Mouse (Mus musculus) limb, embryonic 12.5 days (tissue): ENCODE data around the gene Smad3. TPM values are rescaled to one million over a fixed set of nuclear protein-coding genes. Genes with fewer than 3 reads are reported as not detected.

Experiments used
- ATAC-seq: fragments of 200-750 bp; cut with Nextera tagmentation; 2 replicates; pipeline ENCODE4 v1.8.0; 2017; ENCODE audit warnings: low read depth, moderate TSS enrichment; ENCODE audit not compliant: insufficient number of reproducible peaks, insufficient read depth, low FRiP score, low TSS enrichment
- H3K27ac ChIP-seq: fragments of 300-500 bp; sonication (generic); 2 replicates; pipeline ENCODE4 v1.5.1; 2016; ENCODE audit warnings: mild to moderate bottlenecking, moderate library complexity
- H3K27me3 ChIP-seq: fragments of 300-500 bp; sonication (generic); 2 replicates; pipeline ENCODE4 v1.6.1; 2016; ENCODE audit warnings: mild to moderate bottlenecking, moderate library complexity
- H3K36me3 ChIP-seq: fragments of 300-500 bp; sonication (generic); 2 replicates; pipeline ENCODE4 v1.6.1; 2016; ENCODE audit warnings: mild to moderate bottlenecking, moderate library complexity
- H3K4me1 ChIP-seq: fragments of 300-500 bp; sonication (generic); replicated peaks from 2 replicates; pipeline ENCODE4 v1.6.1; 2016
- H3K4me2 ChIP-seq: fragments of 300-500 bp; sonication (generic); 2 replicates; pipeline ENCODE4 v1.6.1; 2016; ENCODE audit warnings: mild to moderate bottlenecking, moderate library complexity
- H3K4me3 ChIP-seq: fragments of 300-500 bp; sonication (generic); replicated peaks from 2 replicates; pipeline ENCODE4 v1.5.1; 2016; ENCODE audit warnings: mild to moderate bottlenecking
- H3K9ac ChIP-seq: fragments of 300-500 bp; sonication (generic); replicated peaks from 2 replicates; pipeline ENCODE4 v1.6.1; 2016; ENCODE audit warnings: mild to moderate bottlenecking, moderate library complexity
- H3K9me3 ChIP-seq: fragments of 300-500 bp; sonication (generic); 2 replicates; pipeline ENCODE4 v1.6.1; 2016; ENCODE audit warnings: mild to moderate bottlenecking, moderate library complexity
- WGBS: fragments of 180-500 bp; shearing (Covaris S2); methylation state at CpG from one replicate; pipeline ENCODE4 v1.1.7; 2016; 5-methylcytosine and 5-hydroxymethylcytosine counted together
- polyA plus RNA-seq: library from polyadenylated mRNA; unstranded; fragments of >200 nt; fragmentation: Nextera tagmentation; extraction: Ambion mirVana; gene quantifications from 2 replicates; pipeline ENCODE4 v1.2.1, GENCODE M21; 2016

Smad3 gene
- polyA plus RNA-seq, 1 experiment from 2014 or later, result 39.9 TPM

DNA sequence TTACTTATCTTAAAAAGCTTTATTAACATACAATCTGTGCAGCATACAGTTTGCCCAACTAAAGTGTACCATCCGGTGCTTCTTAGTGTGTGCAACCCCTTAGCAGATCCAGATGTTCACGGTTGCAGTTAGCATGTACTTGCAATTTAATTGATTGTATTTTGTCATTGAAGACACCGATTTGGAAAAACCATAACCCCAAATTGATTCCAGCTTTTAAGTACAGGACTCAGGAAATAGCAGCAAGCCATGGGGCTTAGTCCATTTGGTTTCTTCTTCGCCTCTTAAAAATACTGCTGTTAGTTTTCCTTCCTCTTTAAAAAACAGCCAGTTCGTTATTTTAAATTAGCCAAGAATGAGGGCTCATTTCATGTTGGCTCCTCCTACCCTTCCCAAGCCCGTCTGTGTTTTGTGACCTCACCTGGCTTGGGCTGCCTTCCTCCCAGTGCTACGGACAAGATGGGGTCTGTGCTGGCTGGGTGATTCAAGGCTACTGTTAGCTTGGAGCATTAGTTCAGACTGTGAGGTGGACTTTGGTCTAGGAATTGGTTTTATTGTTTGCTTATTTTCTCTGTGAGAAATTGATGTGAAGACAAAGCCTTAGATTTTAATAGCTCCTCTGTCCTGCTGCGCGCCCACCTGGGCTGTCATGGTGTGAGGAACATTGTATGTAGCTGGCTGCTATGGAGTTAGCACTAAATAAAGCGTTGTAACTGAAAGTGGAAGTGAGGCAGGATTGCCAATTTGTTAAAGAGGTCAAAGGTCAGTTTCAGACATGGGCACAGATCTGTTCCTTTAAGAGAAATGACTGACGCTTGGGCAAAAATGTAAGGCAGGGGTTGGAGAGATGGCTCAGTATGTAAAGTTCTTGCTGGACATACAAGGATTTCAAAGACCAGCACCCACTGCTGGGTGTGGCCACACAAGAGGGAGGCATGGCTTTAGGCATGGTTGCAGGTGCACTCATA is 143.5 kb downstream of the Smad3 start:
- Histone ChIP-seq H3K27me3 (no peaks in the 10 kb centered on the region), H3K4me2 (no peak overlapping the region), H3K4me3 (no peak overlapping the region), H3K9me3 (no peaks in the 10 kb centered on the region), H3K9ac (no peak overlapping the region), H3K27ac (0 out of 2 replicates have a peak overlapping the region, but pooled peaks have one; percentile 12), H3K36me3 (peaks cover 26% of the 10 kb centered on the region), H3K4me1 (peaks cover 56% of the 10 kb centered on the region)
- WGBS, result 29% methylated on average over 11 of the region's 11 CpGs
- ATAC-seq, result no peak

- Histone ChIP-seq H3K27ac (peak overlapping the region; percentile 76), H3K36me3 (peaks cover 21% of the 10 kb centered on the region), H3K27me3 (no peaks in the 10 kb centered on the region), H3K4me1 (peaks cover 63% of the 10 kb centered on the region), H3K9me3 (no peaks in the 10 kb centered on the region), H3K4me2 (peak overlapping the region; percentile 31), H3K4me3 (no peak overlapping the region), H3K9ac (no peak overlapping the region)
- WGBS, result 29% methylated on average over 1 of the region's 1 CpGs
- ATAC-seq, result no peak
Measured at GRCm38 (mm10) chr9:63613569-63613968, 144.2 kb downstream of the Smad3 start.

DNA sequence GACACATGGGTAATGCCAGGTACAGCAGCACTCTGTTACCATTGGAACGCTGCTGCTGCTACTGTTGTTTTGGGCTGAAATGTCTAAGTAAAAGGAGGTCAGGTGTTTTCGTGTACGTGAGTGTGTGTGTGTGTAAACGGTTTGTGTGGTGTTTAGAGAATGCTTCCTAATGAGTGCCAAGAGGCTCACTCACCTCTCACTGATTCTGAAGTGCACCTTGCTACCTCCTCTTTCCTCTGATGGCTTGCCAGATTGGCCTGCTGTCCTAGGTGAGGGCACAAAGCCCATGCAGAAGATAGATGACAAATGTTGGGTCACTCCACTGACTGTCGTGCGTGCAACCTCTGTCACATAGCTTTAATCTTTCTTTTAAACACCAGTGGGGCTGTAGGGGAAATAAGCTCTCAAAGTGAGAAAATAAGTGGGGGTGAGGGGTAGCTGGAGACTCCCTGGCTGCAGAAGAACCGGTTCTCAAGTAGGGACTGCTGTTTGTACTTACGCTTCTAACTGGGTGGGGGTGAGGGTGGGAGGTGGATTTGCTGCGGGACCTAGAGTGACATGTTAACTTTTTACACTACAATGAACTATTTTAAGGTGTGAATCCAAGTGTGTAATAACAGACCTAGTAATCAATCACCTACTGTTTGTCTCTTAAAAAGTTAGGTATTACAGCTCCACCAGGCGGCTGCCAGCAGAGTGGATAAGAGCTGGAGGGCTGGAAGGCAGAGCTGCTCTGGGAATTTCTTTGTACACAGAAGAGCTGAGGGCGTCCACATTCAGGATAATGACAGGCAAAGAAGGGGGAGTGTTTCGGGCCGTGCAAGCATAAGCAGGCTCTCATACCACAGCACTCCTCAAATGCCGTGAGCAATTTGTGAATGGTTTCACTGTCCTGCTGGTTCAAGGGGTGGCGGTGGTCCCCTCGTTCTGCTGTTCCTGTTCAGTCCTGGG is 145.0 kb downstream of the Smad3 start:
- H3K27me3 ChIP-seq, result no peaks in the 10 kb centered on the region
- no peak overlapping the region for H3K9ac ChIP-seq
- H3K9me3 ChIP-seq, result no peaks in the 10 kb centered on the region
- no peak overlapping the region for H3K4me3 ChIP-seq
- ATAC-seq, result peak; percentile 50; the same call in 1 of the 2 replicates
- peak overlapping the region; percentile 76 for H3K27ac ChIP-seq
- H3K4me1 ChIP-seq, result peaks cover 67% of the 10 kb centered on the region
- H3K4me2 ChIP-seq, result peak overlapping the region; percentile 31
- WGBS, result 35% methylated on average over 16 of the region's 16 CpGs
- peaks cover 14% of the 10 kb centered on the region for H3K36me3 ChIP-seq

GRCm38 (mm10) chr9:63611967-63612366 is 145.8 kb downstream of the Smad3 start:
- H3K27ac ChIP-seq, result 0 out of 2 replicates have a peak overlapping the region, but pooled peaks have one; percentile 31
- no peaks in the 10 kb centered on the region for H3K27me3 ChIP-seq
- WGBS, result 58% methylated on average over 5 of the region's 5 CpGs
- no peak for ATAC-seq
- H3K4me1 ChIP-seq, result peaks cover 67% of the 10 kb centered on the region
- H3K9me3 ChIP-seq, result no peaks in the 10 kb centered on the region
- no peak overlapping the region for H3K9ac ChIP-seq
- no peak overlapping the region for H3K4me3 ChIP-seq
- peaks cover 5% of the 10 kb centered on the region for H3K36me3 ChIP-seq
- no peak overlapping the region for H3K4me2 ChIP-seq

- H3K4me2 ChIP-seq, result peak overlapping the region; percentile 43
- H3K4me1 ChIP-seq, result peaks cover 67% of the 10 kb centered on the region
- H3K9ac ChIP-seq, result no peak overlapping the region; the same call in 1 of the 2 replicates
- no peaks in the 10 kb centered on the region for H3K36me3 ChIP-seq
- H3K9me3 ChIP-seq, result no peaks in the 10 kb centered on the region
- H3K4me3 ChIP-seq, result no peak overlapping the region
- H3K27ac ChIP-seq, result peak overlapping the region; percentile 84
- 11% methylated on average over 13 of the region's 13 CpGs for WGBS
- H3K27me3 ChIP-seq, result no peaks in the 10 kb centered on the region
- peak; percentile 83 for ATAC-seq
Measured at GRCm38 (mm10) chr9:63610841-63611366, 146.9 kb downstream of the Smad3 start.

GRCm38 (mm10) chr9:63610231-63610630 is 147.6 kb downstream of the Smad3 start:
- WGBS, result 79% methylated on average over 6 of the region's 6 CpGs
- H3K27me3 ChIP-seq, result no peaks in the 10 kb centered on the region
- no peak for ATAC-seq
- no peaks in the 10 kb centered on the region for H3K36me3 ChIP-seq
- no peaks in the 10 kb centered on the region for H3K9me3 ChIP-seq
- H3K4me3 ChIP-seq, result no peak overlapping the region
- H3K4me2 ChIP-seq, result no peak overlapping the region
- peaks cover 70% of the 10 kb centered on the region for H3K4me1 ChIP-seq
- H3K9ac ChIP-seq, result no peak overlapping the region
- H3K27ac ChIP-seq, result peak overlapping the region; percentile 84

- ATAC-seq, result no peak
- no peak overlapping the region for H3K4me2 ChIP-seq
- H3K9ac ChIP-seq, result no peak overlapping the region
- no peak overlapping the region for H3K4me3 ChIP-seq
- no peaks in the 10 kb centered on the region for H3K9me3 ChIP-seq
- WGBS, result 93% methylated on average over 2 of the region's 2 CpGs
- H3K27me3 ChIP-seq, result no peaks in the 10 kb centered on the region
- no peaks in the 10 kb centered on the region for H3K36me3 ChIP-seq
- H3K27ac ChIP-seq, result peak overlapping the region; percentile 84
- peaks cover 70% of the 10 kb centered on the region for H3K4me1 ChIP-seq
Measured at GRCm38 (mm10) chr9:63609776-63610175, 148.0 kb downstream of the Smad3 start.

DNA sequence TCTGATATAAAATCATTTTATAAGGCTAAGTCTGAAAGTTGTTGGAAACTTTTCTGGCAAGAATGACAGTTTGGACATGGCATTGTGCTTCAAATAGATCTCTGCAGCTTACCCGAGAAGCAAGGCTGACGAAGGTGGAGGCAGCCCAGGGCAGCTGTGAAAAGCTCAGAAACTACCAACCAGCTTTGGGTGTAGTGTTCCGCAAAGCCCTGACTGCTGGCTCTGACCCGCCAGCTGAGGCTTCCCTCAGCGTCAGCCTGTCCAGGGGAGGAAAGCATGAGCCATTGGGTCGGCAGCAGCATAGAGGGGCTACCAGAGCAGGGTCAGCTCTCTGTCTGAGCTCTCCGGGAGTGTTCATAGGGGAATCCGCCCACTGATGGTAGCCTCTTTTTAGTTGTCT is 148.5 kb downstream of the Smad3 start:
- no peaks in the 10 kb centered on the region for H3K27me3 ChIP-seq
- H3K9me3 ChIP-seq, result no peaks in the 10 kb centered on the region
- H3K9ac ChIP-seq, result no peak overlapping the region
- H3K27ac ChIP-seq, result 0 out of 2 replicates have a peak overlapping the region, but pooled peaks have one; percentile 41
- ATAC-seq, result no peak
- 74% methylated on average over 8 of the region's 8 CpGs for WGBS
- H3K36me3 ChIP-seq, result no peaks in the 10 kb centered on the region
- no peak overlapping the region for H3K4me2 ChIP-seq
- peaks cover 70% of the 10 kb centered on the region for H3K4me1 ChIP-seq
- no peak overlapping the region for H3K4me3 ChIP-seq

GRCm38 (mm10) chr9:63608006-63608405 is 149.8 kb downstream of the Smad3 start:
- Histone ChIP-seq H3K27ac (no peak overlapping the region), H3K4me1 (peaks cover 70% of the 10 kb centered on the region), H3K27me3 (no peaks in the 10 kb centered on the region), H3K9ac (no peak overlapping the region), H3K4me2 (no peak overlapping the region), H3K36me3 (no peaks in the 10 kb centered on the region), H3K9me3 (no peaks in the 10 kb centered on the region), H3K4me3 (no peak overlapping the region)
- ATAC-seq, result no peak
- WGBS, result 85% methylated on average over 6 of the region's 6 CpGs

DNA sequence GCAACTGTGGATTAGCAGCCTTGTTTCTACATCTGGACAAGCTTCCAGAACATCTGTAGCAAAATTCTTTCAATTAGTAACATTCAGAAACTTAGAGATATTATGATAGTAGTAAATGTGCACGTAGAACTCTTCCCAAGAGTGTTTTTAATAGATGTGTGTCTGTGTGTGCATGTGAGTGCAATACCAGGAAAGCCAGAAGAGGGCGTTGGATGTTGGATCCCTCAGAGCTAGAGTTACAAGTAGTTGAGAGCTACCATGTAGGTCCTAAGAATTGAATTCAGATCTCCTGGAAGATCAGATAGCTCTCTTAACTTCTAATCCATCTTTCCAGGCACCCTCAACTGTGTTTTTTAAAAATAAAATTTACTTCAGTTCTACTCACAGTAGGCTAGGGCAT is 151.2 kb downstream of the Smad3 start:
- Histone ChIP-seq H3K9me3 (no peaks in the 10 kb centered on the region), H3K4me2 (no peak overlapping the region), H3K27me3 (no peaks in the 10 kb centered on the region), H3K4me3 (no peak overlapping the region), H3K4me1 (peaks cover 58% of the 10 kb centered on the region), H3K36me3 (no peaks in the 10 kb centered on the region), H3K27ac (no peak overlapping the region), H3K9ac (no peak overlapping the region)
- no peak for ATAC-seq
- 72% methylated on average over 2 of the region's 2 CpGs for WGBS

GRCm38 (mm10) chr9:63603849-63604248 is 153.9 kb downstream of the Smad3 start:
- H3K9me3 ChIP-seq, result no peaks in the 10 kb centered on the region
- H3K9ac ChIP-seq, result no peak overlapping the region
- peak overlapping the region; percentile 11 for H3K4me2 ChIP-seq
- no peak overlapping the region for H3K27ac ChIP-seq
- no peak for ATAC-seq
- H3K27me3 ChIP-seq, result no peaks in the 10 kb centered on the region
- H3K4me3 ChIP-seq, result no peak overlapping the region
- WGBS, result 55% methylated on average over 6 of the region's 6 CpGs
- no peaks in the 10 kb centered on the region for H3K36me3 ChIP-seq
- peaks cover 33% of the 10 kb centered on the region for H3K4me1 ChIP-seq
